Mouse (Mus musculus) heart, postnatal 4 days (tissue): ENCODE measurements around the gene Gskip. TPM values are rescaled to one million over a fixed set of nuclear protein-coding genes. Genes with fewer than 3 reads are reported as not detected.

Source experiments
- DNase-seq: peaks from one replicate; pipeline ENCODE4 v3.0.0; 2021
- total RNA-seq, 2 experiments: library from RNA; stranded (reverse); gene quantifications; 2 replicates each; pipeline ENCODE4 v1.2.3; 2021

Gskip gene
- 10 to 100 TPM in 1 of 2 experiments, 1 to 10 TPM in 1; 9.9 to 10.3 TPM for total RNA-seq

DNA sequence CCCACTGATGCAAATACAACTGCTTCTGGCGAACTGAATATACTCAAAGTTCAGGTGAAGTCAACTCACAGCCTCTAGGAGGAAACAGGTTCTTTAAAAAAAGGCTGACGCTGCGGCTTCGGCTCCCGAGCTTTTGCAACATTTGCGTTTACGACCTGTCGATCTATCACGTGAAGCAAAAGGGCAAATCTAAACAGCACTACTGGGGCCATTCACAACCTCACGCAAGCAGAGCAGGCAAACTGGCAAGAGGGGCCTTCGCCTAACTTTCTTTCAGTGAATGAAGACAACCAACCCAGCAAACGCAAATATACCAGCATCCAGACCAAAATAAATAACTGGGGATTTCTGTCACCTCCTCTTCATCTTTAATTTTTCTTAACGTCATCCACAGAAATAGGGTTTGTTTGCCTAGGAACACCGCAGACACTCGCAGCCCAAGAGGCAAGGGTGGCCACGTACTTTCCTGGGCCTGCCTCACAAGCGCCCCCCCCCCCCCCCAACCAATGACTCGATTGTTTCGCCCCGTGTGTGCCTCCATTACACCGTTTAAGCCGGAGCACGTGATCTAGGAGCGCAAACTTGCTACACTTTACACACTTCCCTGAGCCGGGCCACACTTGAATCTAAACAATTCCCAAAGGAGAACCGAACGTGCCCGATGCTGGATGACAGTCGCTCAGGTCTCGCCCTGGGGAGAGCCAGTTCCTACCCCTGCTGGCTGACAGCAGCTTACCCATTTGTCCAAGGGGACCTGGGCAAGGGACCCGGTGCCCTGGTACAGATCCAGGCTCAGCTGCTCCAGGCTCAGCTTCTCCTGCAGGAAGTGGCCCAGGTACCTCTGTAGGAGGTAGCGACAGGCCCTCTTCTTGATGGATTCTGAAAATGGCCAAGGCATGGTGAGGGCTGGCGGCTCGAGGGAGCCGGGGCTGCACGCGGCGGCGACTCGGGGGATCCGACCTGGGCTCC is at the start of gene Gskip:
TSS of gene Gskip (plus strand) at position 897 of the 969 bp plus-strand sequence.
- DNase-seq, result peak; percentile 37

DNA sequence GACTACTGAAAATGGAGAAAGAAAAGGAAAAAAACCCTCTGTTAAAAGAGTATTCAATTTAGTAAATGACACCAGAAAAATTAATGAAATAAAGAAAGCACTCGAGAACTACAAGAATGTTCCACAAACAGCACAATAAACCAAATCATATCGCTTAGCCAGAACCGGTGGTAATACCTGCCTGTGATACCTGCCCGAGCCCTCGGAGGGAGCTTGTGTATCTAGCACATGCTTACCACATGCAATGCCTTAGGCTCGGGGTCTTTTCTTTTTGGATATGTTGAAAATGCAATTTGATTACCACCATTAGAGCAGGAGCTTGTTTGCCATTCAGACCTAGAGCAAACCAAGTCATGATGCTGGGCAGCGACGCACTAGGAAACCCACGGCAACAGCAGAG is 48.1 kb upstream of the Gskip start:
- no peak for DNase-seq

- DNase-seq, result no peak
Measured at GRCm38 (mm10) chr12:105637554-105637953, 47.1 kb upstream of the Gskip start.

DNA sequence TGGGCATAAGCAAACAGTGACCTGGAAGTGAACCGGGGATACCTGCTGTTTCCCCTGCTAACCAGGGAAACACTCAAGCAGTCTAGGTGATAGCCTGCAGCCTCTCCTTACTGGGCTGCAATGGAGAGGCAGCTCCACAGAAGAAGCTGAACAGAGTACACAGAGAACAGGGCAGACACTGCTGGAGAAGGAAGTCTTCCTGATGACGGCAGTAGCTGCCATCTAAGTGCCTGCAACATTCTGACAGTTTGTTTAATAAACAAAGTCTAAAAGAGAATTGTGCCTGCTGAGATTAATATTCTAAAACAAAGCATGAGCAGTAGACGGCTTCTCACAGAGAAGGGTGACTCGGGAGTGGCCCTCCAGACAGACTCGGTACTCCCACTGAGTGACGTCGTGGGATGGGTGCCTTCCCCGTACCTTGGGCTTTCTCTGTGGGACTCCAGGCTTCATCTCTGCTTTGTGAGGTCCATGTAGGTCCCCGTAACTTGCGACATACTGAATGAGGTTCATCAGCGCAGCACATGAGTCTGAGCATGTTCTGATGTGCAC is 41.8 kb upstream of the Gskip start:
- DNase-seq, result no peak

GRCm38 (mm10) chr12:105655850-105656249 is 28.8 kb upstream of the Gskip start:
- no peak for DNase-seq

- no peak for DNase-seq
Measured at GRCm38 (mm10) chr12:105676274-105676673, 8.4 kb upstream of the Gskip start.

GRCm38 (mm10) chr12:105678211-105678610 is 6.4 kb upstream of the Gskip start:
- no peak for DNase-seq

DNA sequence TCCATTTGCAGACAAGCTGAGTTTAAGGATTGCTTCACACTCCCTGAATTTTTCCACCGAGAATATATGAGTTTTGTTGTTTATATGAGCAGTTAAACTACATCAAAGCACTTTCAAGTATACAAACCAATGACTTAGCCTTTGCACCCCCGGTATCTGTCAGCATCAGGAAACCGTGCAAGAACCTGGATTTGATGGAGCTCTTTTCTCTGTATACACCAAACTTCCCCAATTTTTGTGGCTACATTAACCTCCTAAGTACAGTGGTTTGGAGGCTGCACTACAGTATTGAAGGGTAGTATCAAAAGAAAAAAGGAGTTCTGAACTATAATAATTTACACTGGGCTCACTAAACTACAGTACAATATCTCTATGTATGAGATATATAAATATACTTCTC is 5.9 kb upstream of the Gskip start:
- no peak for DNase-seq

DNA sequence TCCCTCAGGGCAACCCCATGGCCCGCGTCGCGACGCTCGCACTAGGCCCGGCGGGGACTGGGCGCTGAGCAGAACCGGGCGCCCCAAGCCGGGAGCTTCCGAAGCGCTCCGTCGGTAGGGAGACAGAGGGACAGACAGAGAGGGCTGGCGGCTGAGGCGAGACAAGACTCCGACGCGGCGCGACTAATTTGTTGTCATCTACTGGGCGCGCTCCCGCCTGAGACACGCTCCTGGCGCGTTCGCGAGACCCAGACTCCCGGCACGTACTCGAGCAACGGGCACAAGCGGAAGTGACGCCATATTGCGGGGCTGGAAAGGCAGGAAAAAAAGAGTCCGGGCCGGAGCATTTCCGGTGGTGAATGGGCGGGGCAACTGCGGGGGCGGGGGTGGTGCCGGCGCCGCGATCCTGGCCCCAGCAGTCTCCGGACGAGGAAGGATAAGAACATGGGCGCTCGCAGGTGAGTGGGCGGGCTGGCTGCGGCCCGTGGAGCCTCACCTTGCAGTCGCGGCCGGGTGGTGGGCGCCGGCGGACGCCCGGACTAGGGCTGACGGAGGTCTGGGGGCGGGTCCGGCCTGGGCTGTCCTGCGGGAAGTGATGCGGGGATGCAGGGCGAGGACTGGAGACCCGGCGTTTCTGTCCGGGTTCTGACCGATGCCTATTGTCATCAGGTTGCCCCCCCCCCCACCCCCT is 517 bp downstream of the Gskip start, which contains the start of gene Atg2b:
TSS of gene Atg2b (minus strand) at position 211 of the 691 bp plus-strand sequence.
- DNase-seq, result peak; percentile 97

- DNase-seq, result no peak
Measured at GRCm38 (mm10) chr12:105686791-105687190, 2.2 kb downstream of the Gskip start.

- DNase-seq, result no peak
Measured at GRCm38 (mm10) chr12:105687416-105687815, 2.8 kb downstream of the Gskip start.

GRCm38 (mm10) chr12:105688546-105688945 is 3.9 kb downstream of the Gskip start:
- no peak for DNase-seq

DNA sequence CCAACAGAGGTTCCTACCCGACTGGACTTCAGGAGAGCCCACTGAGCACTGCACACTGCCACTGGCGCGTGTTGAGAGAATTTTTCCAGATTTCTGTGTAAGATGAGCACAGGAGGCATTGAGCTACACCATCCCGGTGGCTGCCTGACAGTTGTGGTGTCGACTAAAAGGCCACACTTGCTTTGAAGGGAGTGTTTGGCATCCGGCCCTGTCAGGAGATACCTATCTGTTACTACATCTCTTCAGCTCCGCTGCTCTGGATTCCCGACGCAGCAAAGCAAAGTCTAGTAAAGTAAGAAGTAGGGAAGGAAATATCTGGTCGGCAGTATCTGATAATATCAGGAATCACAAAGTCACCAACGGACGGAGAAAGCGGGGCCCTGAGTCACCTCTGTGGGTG is 4.8 kb downstream of the Gskip start:
- no peak for DNase-seq

DNA sequence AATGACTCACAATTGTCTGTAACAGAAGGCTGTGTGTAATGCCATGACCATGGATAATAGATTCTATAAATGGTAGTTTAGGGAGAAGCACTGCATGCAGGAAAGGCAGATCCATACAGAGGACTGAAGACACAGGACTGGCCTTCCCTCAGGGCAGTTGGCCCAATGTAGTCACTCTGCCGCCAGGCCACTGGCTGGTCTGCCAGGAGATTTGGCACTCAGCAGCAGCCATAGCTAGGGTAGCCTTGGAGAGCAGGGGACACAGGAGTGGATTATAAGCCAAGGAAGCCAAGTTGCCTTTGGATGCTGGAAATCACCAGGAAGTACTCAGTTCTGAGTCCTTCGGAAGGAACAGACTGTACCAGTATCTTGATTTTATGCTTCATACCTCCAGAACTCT is 9.4 kb downstream of the Gskip start:
- no peak for DNase-seq

GRCm38 (mm10) chr12:105695848-105696247 is 11.2 kb downstream of the Gskip start:
- no peak for DNase-seq

DNA sequence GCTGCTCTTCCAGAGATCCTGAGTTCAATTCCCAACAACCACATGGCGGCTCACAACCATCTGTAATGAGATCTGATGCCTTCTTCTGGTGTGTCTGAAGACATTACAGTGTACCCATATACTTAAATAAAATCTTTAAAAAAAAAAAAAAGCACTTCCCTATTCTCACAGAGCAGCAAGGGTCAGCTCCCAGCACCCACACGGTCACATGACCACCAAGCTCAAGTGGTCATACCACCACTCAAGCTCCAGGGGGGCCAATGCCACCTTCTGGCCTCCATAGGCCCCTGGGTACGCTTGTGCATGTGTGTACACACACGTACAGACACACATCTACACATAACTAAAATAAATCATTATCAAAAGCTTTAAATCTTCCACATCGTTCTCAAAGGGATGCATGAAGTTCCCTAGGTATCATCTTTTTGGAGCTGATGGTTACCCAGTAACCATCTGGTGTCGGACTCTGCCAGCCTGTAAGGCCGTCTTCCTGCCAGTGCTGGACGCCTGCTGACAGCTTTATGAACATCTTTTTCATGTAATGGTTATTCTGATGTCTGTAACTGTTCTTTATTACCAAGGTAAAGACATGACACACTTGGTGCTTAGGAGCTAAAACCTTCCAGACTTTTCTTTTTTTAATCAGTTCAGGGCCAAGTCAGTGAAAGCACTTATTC is 12.6 kb downstream of the Gskip start:
- DNase-seq, result no peak

DNA sequence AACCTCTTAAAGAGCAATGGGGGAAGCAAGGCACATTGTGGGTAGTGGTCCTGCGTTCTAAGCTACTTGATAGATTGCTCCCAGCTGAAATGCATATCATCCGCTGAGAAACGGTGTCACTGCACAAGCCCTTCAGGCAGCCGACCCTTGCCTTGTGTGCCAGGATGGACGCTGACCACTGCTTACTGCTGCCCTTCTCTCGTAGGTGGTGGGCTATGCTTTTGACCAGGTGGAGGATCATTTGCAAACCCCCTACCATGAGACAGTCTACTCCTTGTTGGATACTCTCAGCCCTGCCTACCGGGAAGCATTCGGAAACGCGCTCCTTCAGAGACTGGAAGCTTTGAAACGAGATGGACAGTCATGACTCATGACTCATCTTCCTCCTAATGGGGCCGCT is 15.8 kb downstream of the Gskip start:
- no peak for DNase-seq

DNA sequence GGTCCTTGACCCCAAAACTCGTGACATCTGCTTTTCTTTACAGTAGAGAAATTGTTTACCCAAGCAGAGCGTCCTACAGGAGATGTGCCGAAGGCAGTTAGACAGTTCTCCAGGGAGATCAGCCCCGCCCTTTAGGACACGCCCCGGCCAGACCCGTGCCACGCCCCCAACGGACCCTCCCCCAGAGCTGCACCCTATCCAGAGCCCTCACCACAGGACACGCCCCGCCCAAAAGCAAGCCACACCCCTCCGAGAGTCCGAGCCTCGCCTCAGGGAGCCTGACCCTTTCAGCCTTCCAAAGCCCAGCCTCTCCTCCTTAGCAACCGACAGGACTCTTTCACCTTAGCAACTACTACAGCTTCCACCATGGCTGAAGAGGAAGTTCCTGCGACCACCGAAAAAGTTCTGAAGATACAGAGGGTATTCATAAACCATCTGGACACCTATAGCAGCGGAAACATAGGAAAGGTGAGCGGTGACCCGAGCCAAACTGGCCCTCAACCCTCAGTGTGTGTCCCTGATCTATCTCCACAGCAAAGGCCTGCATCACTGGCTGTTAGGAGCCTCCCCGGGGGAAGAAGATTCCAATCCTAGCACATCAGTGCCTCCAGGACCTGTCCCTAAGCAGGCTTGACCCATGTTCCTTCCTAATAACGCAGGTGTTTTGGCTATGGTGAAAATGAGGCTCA is 21.3 kb downstream of the Gskip start, which contains the start of gene Ak7:
TSS of gene Ak7 (plus strand) at position 178 of the 689 bp plus-strand sequence.
- peak; percentile 73 for DNase-seq

DNA sequence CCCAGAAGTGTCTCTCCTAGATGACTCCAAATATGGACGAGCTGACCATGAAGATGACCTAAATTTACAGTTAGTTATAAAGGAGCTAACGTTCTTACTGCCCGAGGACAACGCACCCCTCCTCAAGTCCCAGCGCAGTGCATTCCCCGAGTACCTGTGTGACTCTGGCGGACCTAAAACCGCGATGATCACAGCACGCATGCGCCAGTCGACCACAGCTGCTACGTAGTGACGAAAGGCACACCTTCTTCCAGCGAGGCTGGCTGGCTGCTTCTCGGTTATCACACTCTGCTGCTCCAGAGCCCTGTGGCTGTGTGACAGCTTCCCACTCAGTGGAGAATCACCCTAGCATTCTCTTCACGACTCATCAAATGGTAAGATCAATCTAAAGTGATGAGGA is 34.0 kb downstream of the Gskip start:
- peak; percentile 48 for DNase-seq

DNA sequence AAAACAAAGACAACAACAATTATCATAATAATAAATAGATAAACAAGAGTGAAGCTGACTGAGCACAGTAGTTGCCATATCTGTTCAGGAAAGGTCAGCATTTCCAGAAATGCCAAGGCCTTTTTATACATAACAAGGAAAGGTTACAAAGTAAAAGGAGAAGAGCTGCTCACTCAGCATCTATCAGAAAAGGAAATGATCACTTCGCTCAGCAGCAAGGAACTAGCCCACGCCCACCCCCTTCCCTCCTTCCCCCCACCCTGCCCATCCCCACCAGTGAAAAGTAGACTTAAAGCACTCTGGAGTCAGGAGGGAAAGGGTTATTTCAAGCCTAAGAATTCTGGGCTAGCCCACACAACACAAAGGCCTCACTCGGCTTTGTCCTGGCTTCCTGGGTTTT is 35.6 kb downstream of the Gskip start:
- DNase-seq, result no peak

GRCm38 (mm10) chr12:105721452-105722132 is 37.0 kb downstream of the Gskip start:
- DNase-seq, result no peak
